Mouse (Mus musculus): Measurements from ENCODE around the gene Dst. TPM values are rescaled to one million over a fixed set of nuclear protein-coding genes. Genes with fewer than 3 reads are reported as not detected.

Gene Dst
- polyA plus RNA-seq (2015; fragmentation: Nextera tagmentation; extraction: Ambion mirVana), result 16.1 and 20.0 TPM in 2 replicates

GRCm38 (mm10) chr1:33908191-33908962 is at the start of gene Dst:
Gene Dst (plus strand): TSS chr1:33908225.

DNA sequence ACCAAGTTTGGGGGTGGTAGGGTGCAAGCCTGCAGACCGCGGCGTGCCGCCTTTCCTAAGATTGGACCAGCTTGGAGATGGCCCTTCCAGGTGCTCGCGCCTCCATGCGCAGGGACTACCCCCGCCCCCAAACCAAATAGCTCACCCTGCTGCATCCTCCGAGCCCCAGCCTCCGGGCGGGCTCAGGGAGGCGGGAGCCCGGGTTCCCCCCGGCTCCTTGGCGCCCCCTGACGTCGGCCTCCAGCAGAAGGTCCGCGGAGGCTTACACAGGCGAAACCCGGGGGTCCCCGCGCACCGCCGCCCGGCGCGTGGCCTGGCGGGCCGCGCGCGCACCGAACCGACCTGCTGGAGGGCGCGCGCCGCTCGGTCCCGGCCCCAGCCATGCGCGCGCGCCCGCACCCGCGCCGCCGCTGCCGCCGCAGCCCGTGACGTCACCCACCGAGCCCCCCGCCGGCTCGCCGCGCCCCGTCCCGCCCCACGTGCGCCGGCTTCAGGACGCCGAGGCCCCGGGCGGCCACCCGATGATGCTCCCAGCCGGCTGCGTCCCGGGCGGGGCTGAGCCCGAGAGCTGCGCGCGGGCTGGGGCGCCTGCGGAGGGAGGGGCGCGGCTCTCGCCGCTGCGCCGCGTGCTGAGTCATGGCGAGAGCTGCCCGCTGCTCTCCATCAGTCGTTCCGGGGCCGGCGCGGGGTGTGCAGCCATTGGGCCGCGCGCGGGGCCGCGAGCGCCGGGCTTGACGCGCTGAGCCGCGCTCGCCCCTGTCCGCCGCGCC is 419 bp upstream of the Dst start, which contains the start of gene Bend6:
Gene Bend6 (minus strand): TSS at position 396 of the 770 bp plus-strand sequence.

Small RNA genes within 50 kb of the gene (microRNA-seq; reads per million reads assigned to microRNA genes)
- gene Mir6896, result 0.71 to 0.85 reads per million in 2 experiments

Other genes starting within 250 kb of the Dst start
- 5.8 and 7.3 TPM in 2 replicates for gene Prim2, start 238.4 kb upstream of the Dst start, polyA plus RNA-seq (2015; fragmentation: Nextera tagmentation; extraction: Ambion mirVana)
- 7.8 and 12.1 TPM in 2 replicates for gene Rab23, start 188.3 kb upstream of the Dst start, polyA plus RNA-seq (2015; fragmentation: Nextera tagmentation; extraction: Ambion mirVana)
- gene Bag2, start 150.4 kb upstream of the Dst start, polyA plus RNA-seq (2015; fragmentation: Nextera tagmentation; extraction: Ambion mirVana), result 62.4 and 73.6 TPM in 2 replicates
- gene Zfp451, start 93.6 kb upstream of the Dst start, polyA plus RNA-seq (2015; fragmentation: Nextera tagmentation; extraction: Ambion mirVana), result 9.5 and 10.1 TPM in 2 replicates
- 0.24 and 1.0 TPM in 2 replicates for gene Bend6, start 409 bp upstream of the Dst start, polyA plus RNA-seq (2015; fragmentation: Nextera tagmentation; extraction: Ambion mirVana)

All from skeletal muscle tissue, postnatal 0 days (tissue).